24 mouse cellular contexts compared by ENCODE assay signal in genomic region chr17:8815864-8816263, GRCm38 (mm10).
DNase-seq lines count a peak whose midpoint lies in the region; ATAC-seq and TF ChIP-seq lines count a peak whose summit lies in the region.
"Had no signal": no experiment of that assay in that cellular context is flagged by ENCODE, and none has a peak within 500 bp of the region (broad histone marks: within the 10 kb centered on the region; RNA-seq: fewer than 3 reads in every experiment).

No protein-coding gene starts in this region.

- no peak for ATAC-seq in hindbrain, postnatal 0 days
- no peak for ATAC-seq in forebrain, embryonic 11.5 days (replicated peaks; ENCODE audit: low FRiP score)
- ATAC-seq: CD4-positive, CD25-positive, alpha-beta regulatory T cell, adult 4 months; forebrain, embryonic 15.5 days; hindbrain, embryonic 16.5 days; inflammation-experienced regulatory T-cells, adult 6 months; intestine, embryonic 16.5 days had no signal

- H3K9me3 ChIP-seq in hindbrain, postnatal 0 days (ENCODE audit: low read length): no peaks in the 10 kb centered on the region
- no peaks in the 10 kb centered on the region for H3K9me3 ChIP-seq in forebrain, embryonic 11.5 days (ENCODE audit: control insufficient read depth, low read length)
- H3K9me3 ChIP-seq: embryonic facial prominence, embryonic 12.5 days; embryonic facial prominence, embryonic 15.5 days; forebrain, embryonic 12.5 days; forebrain, embryonic 15.5 days; heart, embryonic 12.5 days; heart, embryonic 15.5 days; hindbrain, embryonic 10.5 days; hindbrain, embryonic 13.5 days had no signal

- H3K4me1 ChIP-seq in hindbrain, postnatal 0 days (ENCODE audit: insufficient read depth, low read length): peaks cover 6% of the 10 kb centered on the region; the same call in 1 of the 2 replicates
- H3K4me1 ChIP-seq in forebrain, embryonic 11.5 days (replicated peaks; ENCODE audit: control insufficient read depth, insufficient read depth, low read length): no peaks in the 10 kb centered on the region
- H3K4me1 ChIP-seq: embryonic facial prominence, embryonic 12.5 days had no signal

- no peak overlapping the region for H3K4me3 ChIP-seq in hindbrain, postnatal 0 days (ENCODE audit: low read length)
- no peak overlapping the region for H3K4me3 ChIP-seq in forebrain, embryonic 11.5 days (ENCODE audit: low read depth, low read length)
- H3K4me3 ChIP-seq: embryonic facial prominence, embryonic 12.5 days; embryonic facial prominence, embryonic 15.5 days; forebrain, embryonic 12.5 days; forebrain, embryonic 15.5 days; heart, embryonic 12.5 days; heart, embryonic 15.5 days; hindbrain, embryonic 10.5 days; hindbrain, embryonic 13.5 days had no signal

- WGBS in hindbrain, postnatal 0 days: 73% methylated on average over 5 of the region's 5 CpGs
- WGBS in forebrain, embryonic 11.5 days: 72% methylated on average over 5 of the region's 5 CpGs

- no peak for TF ChIP-seq CTCF in hindbrain, postnatal 0 days (IDR thresholded peaks at IDR 0.05; ENCODE audit: low read depth)

- H3K36me3 ChIP-seq in hindbrain, postnatal 0 days (ENCODE audit: insufficient read depth, low read length): no peaks in the 10 kb centered on the region
- H3K36me3 ChIP-seq in forebrain, embryonic 11.5 days (ENCODE audit: control insufficient read depth, insufficient read depth, low read length): no peaks in the 10 kb centered on the region
- H3K36me3 ChIP-seq: embryonic facial prominence, embryonic 12.5 days; embryonic facial prominence, embryonic 15.5 days; forebrain, embryonic 12.5 days; heart, embryonic 12.5 days; heart, embryonic 15.5 days; hindbrain, embryonic 10.5 days had no signal

- DNase-seq in brain, adult 2 months (ENCODE audit: low read depth, low spot score): peak; percentile 50
- peak; percentile 61 for DNase-seq in cerebellum, adult 18-20 months
- DNase-seq in cerebellum, adult 9-10 months: peak; percentile 53
- DNase-seq in hindbrain, postnatal 0 days (ENCODE audit: low spot score): no peak
- no peak for DNase-seq in kidney, adult 9 months
- no peak for DNase-seq in forebrain, embryonic 11.5 days (ENCODE audit: low spot score)
- DNase-seq: adrenal gland, adult 2 months; adrenal gland, postnatal 14 days; gastrocnemius, postnatal 25 days; heart, adult 18-20 months; heart, postnatal 36 days; kidney, adult 18-20 months had no signal

- no peaks in the 10 kb centered on the region for H3K27me3 ChIP-seq in hindbrain, postnatal 0 days (ENCODE audit: insufficient read depth, low read length)
- H3K27me3 ChIP-seq in forebrain, embryonic 11.5 days (ENCODE audit: control insufficient read depth, insufficient read depth, low read length): no peaks in the 10 kb centered on the region
- H3K27me3 ChIP-seq: embryonic facial prominence, embryonic 12.5 days; embryonic facial prominence, embryonic 15.5 days; forebrain, embryonic 12.5 days; forebrain, embryonic 15.5 days; hindbrain, embryonic 13.5 days had no signal

- H3K9ac ChIP-seq in hindbrain, postnatal 0 days (replicated peaks; ENCODE audit: low read length): no peak overlapping the region
- no peak overlapping the region for H3K9ac ChIP-seq in forebrain, embryonic 11.5 days (ENCODE audit: low read length)
- H3K9ac ChIP-seq: embryonic facial prominence, embryonic 12.5 days; embryonic facial prominence, embryonic 15.5 days; forebrain, embryonic 12.5 days; forebrain, embryonic 15.5 days; heart, embryonic 12.5 days; heart, embryonic 15.5 days; hindbrain, embryonic 13.5 days had no signal

- H3K27ac ChIP-seq in hindbrain, postnatal 0 days: no peak overlapping the region
- H3K27ac ChIP-seq in forebrain, embryonic 11.5 days (ENCODE audit: low read depth, low read length): no peak overlapping the region
- H3K27ac ChIP-seq: embryonic facial prominence, embryonic 12.5 days; embryonic facial prominence, embryonic 15.5 days; forebrain, embryonic 12.5 days; forebrain, embryonic 15.5 days; heart, embryonic 15.5 days; hindbrain, embryonic 10.5 days; hindbrain, embryonic 13.5 days had no signal

- no peak overlapping the region for H3K4me2 ChIP-seq in hindbrain, postnatal 0 days (ENCODE audit: low read depth, low read length)
- H3K4me2 ChIP-seq in forebrain, embryonic 11.5 days (ENCODE audit: low read depth, low read length, severe bottlenecking): no peak overlapping the region
- H3K4me2 ChIP-seq: embryonic facial prominence, embryonic 12.5 days; embryonic facial prominence, embryonic 15.5 days; forebrain, embryonic 12.5 days; forebrain, embryonic 15.5 days; heart, embryonic 12.5 days; heart, embryonic 15.5 days; hindbrain, embryonic 13.5 days had no signal

Comparison
In these comparisons a context has a peak if more than half of its experiments do, and no peak if none do; other contexts are left out.
1. DNase-seq: peak in brain, adult 2 months (single experiment), cerebellum, adult 18-20 months (2 of 2) and cerebellum, adult 9-10 months (single experiment); none in hindbrain, postnatal 0 days (single experiment), kidney, adult 9 months (single experiment) and forebrain, embryonic 11.5 days (single experiment).